Mouse (Mus musculus): ENCODE data around the gene Gpt2.

DNA sequence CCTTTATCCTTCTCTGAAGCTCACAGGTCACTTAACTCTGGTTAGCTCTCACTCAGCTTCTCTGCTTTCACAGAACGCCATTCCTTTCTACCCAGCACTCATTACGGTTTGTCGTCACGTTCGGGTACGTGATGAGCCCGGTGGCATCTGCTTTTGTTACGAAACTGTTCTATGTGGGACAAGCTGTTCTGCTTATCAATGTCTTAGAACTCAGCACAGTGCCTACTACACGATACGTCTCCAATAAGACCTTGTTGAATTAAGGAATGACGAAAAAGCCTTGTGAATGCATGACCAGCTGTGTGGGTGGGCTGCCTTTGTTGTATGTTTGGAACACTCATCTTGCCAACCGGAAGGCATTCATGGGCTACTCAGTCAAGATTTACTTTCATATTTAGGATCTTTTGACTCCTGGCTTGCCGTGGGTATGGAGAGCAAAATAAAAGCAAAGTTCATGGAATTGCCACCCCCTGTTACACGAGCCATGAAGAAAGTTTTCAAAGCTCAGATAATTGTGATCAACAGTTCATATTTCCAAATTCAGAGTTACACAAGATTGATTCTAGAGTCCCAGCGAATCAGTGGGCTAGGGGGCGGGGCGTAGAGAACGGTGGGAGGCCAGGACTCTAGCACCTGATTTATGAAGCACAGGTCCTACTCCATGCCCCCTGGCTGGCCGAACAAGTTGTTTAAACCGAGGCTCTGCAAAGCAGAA is 4.3 kb upstream of the Gpt2 start:
- TF ChIP-seq POLR2A (IDR thresholded peaks at IDR 0.05; ENCODE audit: low read depth, low read length) (no peak), CTCF (conservative IDR thresholded peaks at IDR 0.05; ENCODE audit: insufficient read depth, insufficient read length, low read depth, low read length) (no peak)
